Mouse (Mus musculus) liver, embryonic 16.5 days (tissue): ENCODE data around the gene Ptch2. TPM values are rescaled to one million over a fixed set of nuclear protein-coding genes. Genes with fewer than 3 reads are reported as not detected.

Source experiments
- ATAC-seq: fragments of 200-750 bp; cut with Nextera tagmentation; 2 replicates; pipeline ENCODE4 v1.8.0; 2017; ENCODE audit warnings: low read depth, mild to moderate bottlenecking, moderate number of reproducible peaks, moderate library complexity
- H3K27ac ChIP-seq: fragments of 300-500 bp; sonication (generic); 2 replicates; pipeline ENCODE4 v1.5.1; 2014; ENCODE audit warnings: mild to moderate bottlenecking, low read length
- H3K27me3 ChIP-seq: fragments of 300-500 bp; sonication (generic); 2 replicates; pipeline ENCODE4 v1.6.1; 2014; ENCODE audit warnings: low read depth, low read length, mixed read lengths; ENCODE audit not compliant: control insufficient read depth, insufficient read depth
- H3K36me3 ChIP-seq: fragments of 300-500 bp; sonication (generic); 2 replicates; pipeline ENCODE4 v1.6.1; 2014; ENCODE audit warnings: mild to moderate bottlenecking; ENCODE audit not compliant: control insufficient read depth, insufficient read depth
- H3K4me1 ChIP-seq: fragments of 300-500 bp; sonication (generic); 2 replicates; pipeline ENCODE4 v1.6.1; 2014; ENCODE audit warnings: low read depth, low read length, mixed read lengths; ENCODE audit not compliant: control insufficient read depth
- H3K4me2 ChIP-seq: fragments of 300-500 bp; sonication (generic); 2 replicates; pipeline ENCODE4 v1.6.1; 2014; ENCODE audit warnings: low read depth, low read length, mixed read lengths
- H3K4me3 ChIP-seq: fragments of 300-500 bp; sonication (generic); 2 replicates; pipeline ENCODE4 v1.5.1; 2014; ENCODE audit warnings: low read depth, mild to moderate bottlenecking, low read length
- H3K9ac ChIP-seq: fragments of 300-500 bp; sonication (generic); 2 replicates; pipeline ENCODE4 v1.6.1; 2014; ENCODE audit warnings: low read depth, low read length
- H3K9me3 ChIP-seq: fragments of 300-500 bp; sonication (generic); replicated peaks from 2 replicates; pipeline ENCODE4 v1.6.1; 2016; ENCODE audit warnings: low read length; ENCODE audit not compliant: control insufficient read depth
- WGBS: fragments of 180-500 bp; shearing (Covaris S2); extraction: QIAGEN DNeasy Blood & Tissue Kit; methylation state at CpG from one replicate; pipeline ENCODE4 v1.1.7; 2014; ENCODE audit not compliant: insufficient replicate concordance; 5-methylcytosine and 5-hydroxymethylcytosine counted together
- polyA plus RNA-seq: library from polyadenylated mRNA; unstranded; fragments of >200 nt; fragmentation: Nextera tagmentation; extraction: Ambion mirVana; gene quantifications from 2 replicates; pipeline ENCODE4 v1.2.1, GENCODE M21; 2015

Gene Ptch2
- polyA plus RNA-seq, 1 experiment from 2014 or later = 0.67 TPM

DNA sequence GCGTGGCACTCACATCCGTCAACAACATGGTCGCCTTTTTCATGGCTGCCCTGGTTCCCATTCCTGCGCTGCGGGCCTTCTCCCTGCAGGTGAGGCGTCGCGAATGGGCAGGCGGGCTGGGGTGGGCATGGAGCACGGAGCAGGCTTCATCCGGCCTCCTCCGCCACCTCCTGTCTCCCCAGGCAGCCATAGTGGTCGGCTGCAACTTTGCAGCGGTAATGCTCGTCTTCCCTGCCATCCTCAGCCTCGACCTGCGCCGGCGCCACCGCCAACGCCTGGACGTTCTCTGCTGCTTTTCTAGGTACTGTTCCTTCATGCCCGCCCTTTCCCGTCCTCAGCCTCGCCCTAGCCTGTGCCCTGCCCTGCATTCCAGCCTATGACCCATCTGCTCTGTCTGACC is 13.5 kb downstream of the Ptch2 start:
- 80% methylated on average over 25 of the region's 25 CpGs for WGBS
- Histone ChIP-seq H3K9me3 (no peaks in the 10 kb centered on the region), H3K4me1 (no peaks in the 10 kb centered on the region), H3K9ac (no peak overlapping the region), H3K27me3 (no peaks in the 10 kb centered on the region), H3K4me3 (no peak overlapping the region), H3K36me3 (no peaks in the 10 kb centered on the region), H3K4me2 (no peak overlapping the region), H3K27ac (no peak overlapping the region)
- ATAC-seq = no peak

DNA sequence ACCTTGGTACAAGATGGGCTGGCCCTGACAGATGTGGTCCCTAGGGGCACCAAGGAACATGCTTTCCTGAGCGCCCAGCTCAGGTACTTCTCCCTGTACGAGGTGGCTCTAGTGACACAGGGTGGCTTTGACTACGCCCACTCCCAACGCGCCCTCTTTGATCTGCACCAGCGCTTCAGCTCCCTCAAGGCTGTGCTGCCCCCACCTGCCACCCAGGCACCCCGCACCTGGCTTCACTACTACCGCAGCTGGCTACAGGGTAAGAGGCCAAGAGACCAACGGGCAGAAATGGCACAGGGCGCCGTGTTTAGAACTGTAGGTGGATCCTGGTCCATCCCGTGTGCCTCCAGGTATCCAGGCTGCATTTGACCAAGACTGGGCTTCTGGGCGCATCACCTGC is 14.4 kb downstream of the Ptch2 start:
- no peak overlapping the region for H3K4me2 ChIP-seq
- no peak overlapping the region for H3K4me3 ChIP-seq
- no peaks in the 10 kb centered on the region for H3K36me3 ChIP-seq
- no peak for ATAC-seq
- no peak overlapping the region for H3K27ac ChIP-seq
- H3K27me3 ChIP-seq = no peaks in the 10 kb centered on the region
- no peaks in the 10 kb centered on the region for H3K9me3 ChIP-seq
- 76% methylated on average over 13 of the region's 13 CpGs for WGBS
- no peaks in the 10 kb centered on the region for H3K4me1 ChIP-seq
- no peak overlapping the region for H3K9ac ChIP-seq

DNA sequence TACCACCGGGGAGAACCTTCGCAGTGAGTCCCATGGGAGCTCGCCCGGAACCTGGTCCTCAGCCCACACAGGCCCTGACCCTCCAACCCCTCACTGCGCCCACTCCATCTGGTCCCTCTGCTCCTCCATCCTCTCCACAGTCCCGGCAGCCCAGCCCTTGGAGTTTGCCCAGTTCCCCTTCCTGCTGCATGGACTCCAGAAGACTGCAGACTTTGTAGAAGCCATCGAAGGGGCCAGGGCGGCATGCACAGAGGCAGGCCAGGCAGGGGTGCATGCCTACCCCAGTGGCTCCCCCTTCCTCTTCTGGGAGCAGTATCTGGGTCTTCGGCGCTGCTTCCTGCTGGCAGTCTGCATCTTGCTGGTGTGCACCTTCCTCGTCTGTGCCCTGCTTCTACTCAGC is 15.1 kb downstream of the Ptch2 start:
- whole genome bisulfite sequencing = 73% methylated on average over 11 of the region's 11 CpGs
- no peaks in the 10 kb centered on the region for H3K9me3 ChIP-seq

DNA sequence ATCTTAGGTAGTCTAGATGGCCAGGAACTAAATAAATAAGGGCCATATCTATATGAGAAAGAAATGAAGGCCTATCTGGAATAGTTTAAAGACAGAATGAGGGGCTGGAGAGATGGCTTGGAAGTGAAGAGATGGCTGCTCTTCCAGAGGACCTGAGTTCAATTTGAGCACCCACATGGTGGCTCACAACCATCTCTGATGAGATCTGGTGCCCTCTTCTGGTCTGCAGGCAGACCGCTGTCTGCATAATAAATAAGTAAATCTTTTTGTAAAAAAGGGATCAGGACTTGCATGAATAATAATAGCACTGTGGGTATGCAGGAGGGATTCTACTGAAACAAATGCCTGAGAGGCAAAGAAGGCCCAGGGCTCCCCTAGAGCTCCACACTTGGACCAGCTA is 17.4 kb downstream of the Ptch2 start:
- H3K4me3 ChIP-seq = no peak overlapping the region
- no peak overlapping the region for H3K9ac ChIP-seq
- H3K4me1 ChIP-seq = no peaks in the 10 kb centered on the region
- no peak for ATAC-seq
- H3K4me2 ChIP-seq = no peak overlapping the region
- 83% methylated on average over 1 of the region's 1 CpGs for WGBS
- H3K9me3 ChIP-seq = no peaks in the 10 kb centered on the region
- no peak overlapping the region for H3K27ac ChIP-seq
- no peaks in the 10 kb centered on the region for H3K36me3 ChIP-seq
- H3K27me3 ChIP-seq = no peaks in the 10 kb centered on the region

More for the DNA sequence above, 15.1 kb downstream of the Ptch2 start:
- Histone ChIP-seq H3K4me2 (no peak overlapping the region), H3K36me3 (no peaks in the 10 kb centered on the region), H3K4me1 (no peaks in the 10 kb centered on the region), H3K27me3 (no peaks in the 10 kb centered on the region), H3K4me3 (no peak overlapping the region), H3K9ac (no peak overlapping the region), H3K27ac (no peak overlapping the region)
- ATAC-seq = no peak

DNA sequence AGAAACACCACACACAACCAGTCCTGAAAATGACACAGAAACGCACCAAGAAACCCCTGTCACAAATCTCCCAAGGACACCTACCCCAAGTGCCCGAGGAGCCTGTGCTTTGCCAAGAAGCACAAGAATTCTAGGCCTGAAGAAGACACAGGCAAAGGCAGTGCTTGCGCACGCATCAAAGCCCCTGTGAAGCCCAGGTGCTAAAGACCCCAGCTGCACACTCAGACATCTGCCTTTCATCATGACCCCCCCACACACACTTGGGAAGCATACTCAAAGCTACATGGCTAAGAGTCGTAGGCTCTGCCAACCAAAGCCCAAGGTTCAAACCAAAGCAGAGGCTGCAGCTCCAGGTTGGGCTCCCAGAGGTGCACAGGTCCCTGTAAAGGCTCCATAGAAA is 19.7 kb downstream of the Ptch2 start:
- H3K9me3 ChIP-seq = no peaks in the 10 kb centered on the region
- ATAC-seq = no peak
- H3K27me3 ChIP-seq = no peaks in the 10 kb centered on the region
- no peak overlapping the region for H3K9ac ChIP-seq
- H3K4me2 ChIP-seq = no peak overlapping the region
- no peak overlapping the region for H3K4me3 ChIP-seq
- H3K4me1 ChIP-seq = peaks cover 5% of the 10 kb centered on the region
- H3K27ac ChIP-seq = no peak overlapping the region
- WGBS = 75% methylated on average over 5 of the region's 5 CpGs
- H3K36me3 ChIP-seq = no peaks in the 10 kb centered on the region

DNA sequence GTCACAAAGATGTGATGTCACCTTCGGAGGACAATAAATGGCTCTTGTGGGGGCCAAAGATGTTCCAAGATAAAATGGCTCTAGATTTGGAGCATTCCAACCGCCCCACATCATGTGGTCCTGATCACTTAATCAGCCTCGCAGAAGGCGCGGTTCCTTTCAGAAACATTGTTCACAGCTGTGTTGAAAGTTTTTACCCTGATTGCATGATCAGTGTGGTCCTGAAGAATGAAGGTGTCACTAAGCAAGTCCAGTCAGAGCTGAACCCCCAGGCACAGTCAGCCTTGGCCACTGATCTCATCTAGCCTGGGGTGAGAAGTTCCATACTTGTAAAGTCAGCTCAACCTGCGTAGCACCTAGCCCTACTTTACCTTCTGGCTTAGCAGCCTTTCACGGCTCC is 22.1 kb downstream of the Ptch2 start:
- Histone ChIP-seq H3K9ac (no peak overlapping the region), H3K4me3 (no peak overlapping the region), H3K36me3 (no peaks in the 10 kb centered on the region), H3K4me2 (no peak overlapping the region), H3K27ac (no peak overlapping the region), H3K27me3 (no peaks in the 10 kb centered on the region), H3K9me3 (no peaks in the 10 kb centered on the region), H3K4me1 (peaks cover 9% of the 10 kb centered on the region)
- no peak for ATAC-seq
- WGBS = 77% methylated on average over 7 of the region's 7 CpGs

DNA sequence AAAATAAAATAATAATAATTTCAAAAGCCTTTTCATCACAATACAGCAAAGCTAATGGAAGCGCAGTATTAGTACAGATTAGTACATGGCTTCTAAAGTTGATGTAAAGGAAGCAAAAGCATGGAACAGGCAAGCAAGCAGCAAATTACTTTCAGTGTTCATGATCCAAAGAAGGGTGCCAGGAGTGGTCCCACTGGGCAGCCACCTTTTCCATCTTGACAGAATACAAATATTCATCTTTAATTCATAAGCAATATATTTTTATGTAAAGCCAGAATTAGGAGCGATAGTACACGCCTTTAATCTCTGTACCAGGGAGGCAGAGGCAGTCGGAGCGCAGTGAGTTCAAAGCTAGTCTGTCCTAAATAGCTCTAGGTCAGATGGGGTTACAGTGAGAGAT is 23.8 kb downstream of the Ptch2 start:
- Histone ChIP-seq H3K27ac (peak overlapping the region; percentile 72; the same call in 1 of the 2 replicates), H3K4me2 (peak overlapping the region; percentile 98), H3K27me3 (no peaks in the 10 kb centered on the region), H3K4me1 (peaks cover 15% of the 10 kb centered on the region), H3K9me3 (no peaks in the 10 kb centered on the region), H3K36me3 (no peaks in the 10 kb centered on the region), H3K9ac (peak overlapping the region; percentile 72), H3K4me3 (peak overlapping the region; percentile 74)
- no peak for ATAC-seq
- 79% methylated on average over 5 of the region's 5 CpGs for WGBS

DNA sequence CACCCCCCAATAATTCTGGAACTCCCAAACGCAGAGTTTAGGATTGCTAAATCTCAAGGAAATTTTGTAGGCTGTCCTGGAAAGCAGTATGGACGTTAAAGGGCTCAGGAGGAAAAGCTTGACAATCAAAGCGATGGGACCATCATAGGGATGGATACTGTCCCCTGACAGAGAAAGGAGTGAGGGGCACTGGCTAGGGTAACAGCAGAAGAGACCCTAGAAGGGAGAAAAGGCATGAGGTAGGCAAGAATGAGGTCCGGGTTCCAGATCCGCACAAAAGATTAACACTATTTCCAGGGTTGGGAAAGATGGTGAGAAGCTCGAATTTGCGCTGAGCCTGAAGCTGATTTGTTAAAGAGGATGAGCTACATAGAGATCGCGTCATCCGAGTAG is 24.2 kb downstream of the Ptch2 start:
- peak overlapping the region; percentile 72 for H3K27ac ChIP-seq
- peak overlapping the region; percentile 98 for H3K4me2 ChIP-seq
- no peaks in the 10 kb centered on the region for H3K9me3 ChIP-seq
- peaks cover 19% of the 10 kb centered on the region for H3K4me1 ChIP-seq
- no peak; the same call in 1 of the 2 replicates for ATAC-seq
- H3K27me3 ChIP-seq = no peaks in the 10 kb centered on the region
- WGBS = 5% methylated on average over 10 of the region's 10 CpGs
- no peaks in the 10 kb centered on the region for H3K36me3 ChIP-seq
- peak overlapping the region; percentile 74 for H3K4me3 ChIP-seq
- peak overlapping the region; percentile 72 for H3K9ac ChIP-seq

DNA sequence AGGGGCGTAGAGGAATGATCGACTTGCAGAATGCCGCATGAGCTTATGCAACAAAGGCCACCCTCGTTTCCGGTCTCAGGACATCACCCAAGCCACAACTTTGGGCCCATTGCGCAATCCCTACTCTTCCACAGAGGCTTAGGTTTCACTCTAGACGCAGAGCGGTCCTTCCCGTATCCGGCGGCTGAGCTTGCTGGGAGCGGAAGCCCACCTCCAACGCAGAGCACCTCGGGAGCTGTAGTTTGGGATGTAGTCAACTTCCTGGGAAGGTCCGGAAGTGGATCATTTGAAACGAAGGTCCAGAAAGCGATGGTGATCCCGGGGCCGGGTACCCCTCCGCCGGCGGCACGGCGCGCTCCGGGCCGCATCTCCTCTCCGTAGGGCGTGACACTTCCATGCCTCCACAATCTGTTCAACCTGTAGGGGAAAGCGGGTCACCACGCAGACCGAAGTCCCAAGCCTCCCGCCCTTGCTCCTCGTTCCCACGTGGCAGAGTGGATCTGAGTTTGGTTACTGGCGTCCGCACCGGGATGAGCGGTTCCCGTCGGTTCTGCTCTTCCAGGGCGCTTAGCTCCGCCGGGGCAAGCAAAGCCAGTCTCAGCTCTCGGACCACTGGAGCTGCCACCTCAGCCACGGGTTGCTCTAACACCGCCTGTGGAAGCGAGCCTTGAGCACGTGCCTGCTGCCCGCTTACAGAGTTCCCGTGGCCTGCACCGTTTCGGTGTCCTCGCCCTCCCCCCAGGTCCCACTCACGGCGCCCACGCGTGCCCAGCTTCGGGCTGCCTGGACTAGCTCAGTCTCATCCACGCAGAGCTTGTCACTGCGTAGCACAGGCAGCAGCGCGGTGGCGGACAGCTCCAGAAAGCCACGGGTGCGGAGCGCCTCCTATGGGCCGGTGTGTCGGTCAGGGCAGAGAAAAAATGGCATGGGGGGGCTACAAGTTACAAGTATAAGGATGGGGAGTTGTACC is 24.9 kb downstream of the Ptch2 start:
- H3K9me3 ChIP-seq = no peaks in the 10 kb centered on the region
- peak; percentile 90 for ATAC-seq
- WGBS = under 1% methylated on average over 69 of the region's 69 CpGs

More for the DNA sequence above, 24.9 kb downstream of the Ptch2 start:
- H3K4me3 ChIP-seq = peak overlapping the region; percentile 74
- no peaks in the 10 kb centered on the region for H3K36me3 ChIP-seq
- H3K27me3 ChIP-seq = no peaks in the 10 kb centered on the region
- peak overlapping the region; percentile 72 for H3K9ac ChIP-seq
- H3K27ac ChIP-seq = peak overlapping the region; percentile 72
- H3K4me1 ChIP-seq = peaks cover 26% of the 10 kb centered on the region
- H3K4me2 ChIP-seq = peak overlapping the region; percentile 98
